Mouse (Mus musculus) thymus, adult 2 months (tissue): ENCODE measurements around the gene Lyrm2. TPM values are rescaled to one million over a fixed set of nuclear protein-coding genes. Genes with fewer than 3 reads are reported as not detected.

Source experiments
- DNase-seq: peaks from one replicate; pipeline ENCODE4 v3.0.0; 2021
- H3K27ac ChIP-seq: fragments of 200-500 bp; 2 replicates; pipeline ENCODE4 v1.5.1; 2012; ENCODE audit warnings: low read length, control low read depth; ENCODE audit not compliant: control insufficient read depth, insufficient read depth
- H3K27me3 ChIP-seq: fragments of 200-500 bp; 2 replicates; pipeline ENCODE4 v1.6.1; 2012; ENCODE audit warnings: mild to moderate bottlenecking, low read length, moderate library complexity, mixed read lengths; ENCODE audit not compliant: control insufficient read depth, insufficient read depth
- H3K36me3 ChIP-seq: fragments of 200-500 bp; 2 replicates; pipeline ENCODE4 v1.6.1; 2012; ENCODE audit warnings: mild to moderate bottlenecking, low read length, moderate library complexity; ENCODE audit not compliant: control insufficient read depth, insufficient read depth
- H3K4me1 ChIP-seq: fragments of 200-500 bp; replicated peaks from 2 replicates; pipeline ENCODE4 v1.6.1; 2012; ENCODE audit warnings: low read length; ENCODE audit not compliant: control insufficient read depth, insufficient read depth
- H3K4me3 ChIP-seq: fragments of 200-500 bp; 2 replicates; pipeline ENCODE4 v1.5.1; 2012; ENCODE audit warnings: mild to moderate bottlenecking, low read length, control low read depth, moderate library complexity; ENCODE audit not compliant: control insufficient read depth, insufficient read depth
- CTCF ChIP-seq: fragments of 200-500 bp; IDR thresholded peaks from 2 replicates; pipeline ENCODE4 v1.5.1; 2012; ENCODE audit warnings: mild to moderate bottlenecking, control low read depth, low read length, moderate library complexity, borderline replicate concordance; ENCODE audit not compliant: control insufficient read depth, poor library complexity, insufficient read depth; ENCODE audit errors: extremely low read depth
- POLR2A ChIP-seq: fragments of 200-500 bp; IDR thresholded peaks from 2 replicates; pipeline ENCODE4 v1.6.1; 2012; ENCODE audit warnings: mild to moderate bottlenecking, low read length, control low read depth, moderate library complexity; ENCODE audit not compliant: control insufficient read depth, poor library complexity, insufficient read depth; ENCODE audit errors: extremely low read depth
- WGBS: fragments of 180-500 bp; shearing (Covaris S2); methylation state at CpG from one replicate; pipeline ENCODE4 v1.1.7; 2018; 5-methylcytosine and 5-hydroxymethylcytosine counted together
- polyA plus RNA-seq: library from polyadenylated mRNA; depleted of rRNA; stranded (reverse); fragments of >200 nt; gene quantifications from 2 replicates; pipeline ENCODE4 v1.2.3, GENCODE M21; 2012

The Lyrm2 gene
- polyA plus RNA-seq, 1 experiment, result 11.6 TPM

- no peak for TF ChIP-seq POLR2A
- no peak for TF ChIP-seq CTCF
- H3K27me3 ChIP-seq, result no peaks in the 10 kb centered on the region
- no peaks in the 10 kb centered on the region for H3K4me1 ChIP-seq
- WGBS, result 96% methylated on average over 1 of the region's 1 CpGs
- H3K4me3 ChIP-seq, result no peak overlapping the region
- H3K27ac ChIP-seq, result no peak overlapping the region
- H3K36me3 ChIP-seq, result no peaks in the 10 kb centered on the region
- DNase-seq, result no peak
Observed at GRCm38 (mm10) chr4:32787110-32787509, 12.9 kb upstream of the Lyrm2 start.

GRCm38 (mm10) chr4:32789020-32789419 is 11.0 kb upstream of the Lyrm2 start:
- Histone ChIP-seq H3K27me3 (no peaks in the 10 kb centered on the region), H3K4me3 (no peak overlapping the region), H3K36me3 (no peaks in the 10 kb centered on the region), H3K27ac (no peak overlapping the region), H3K4me1 (no peaks in the 10 kb centered on the region)
- DNase-seq, result no peak
- TF ChIP-seq POLR2A (no peak), CTCF (no peak)
- 91% methylated on average over 4 of the region's 4 CpGs for WGBS

DNA sequence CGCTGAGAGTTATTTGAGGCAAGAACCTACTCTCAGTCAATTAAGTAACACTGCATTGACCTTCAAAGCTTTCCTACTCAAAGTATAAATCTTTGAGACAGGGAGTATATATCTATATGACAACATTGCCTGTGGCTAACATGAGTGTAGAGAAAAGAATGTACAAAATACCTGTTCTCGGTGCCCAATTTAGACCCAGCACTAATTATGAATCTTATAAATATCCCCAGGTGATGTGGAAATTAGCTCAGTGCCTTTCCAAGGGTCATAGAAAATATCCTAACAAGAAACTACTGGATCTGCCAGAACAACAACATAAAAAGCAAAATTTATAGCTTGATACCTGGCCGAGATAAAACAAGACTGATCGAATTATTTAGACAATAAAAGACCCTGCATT is 1.1 kb upstream of the Lyrm2 start:
- TF ChIP-seq POLR2A (no peak), CTCF (no peak)
- Histone ChIP-seq H3K27ac (no peak overlapping the region), H3K4me3 (no peak overlapping the region), H3K36me3 (no peaks in the 10 kb centered on the region), H3K27me3 (no peaks in the 10 kb centered on the region), H3K4me1 (peaks cover 6% of the 10 kb centered on the region)
- no peak for DNase-seq
- WGBS, result 96% methylated on average over 4 of the region's 4 CpGs

DNA sequence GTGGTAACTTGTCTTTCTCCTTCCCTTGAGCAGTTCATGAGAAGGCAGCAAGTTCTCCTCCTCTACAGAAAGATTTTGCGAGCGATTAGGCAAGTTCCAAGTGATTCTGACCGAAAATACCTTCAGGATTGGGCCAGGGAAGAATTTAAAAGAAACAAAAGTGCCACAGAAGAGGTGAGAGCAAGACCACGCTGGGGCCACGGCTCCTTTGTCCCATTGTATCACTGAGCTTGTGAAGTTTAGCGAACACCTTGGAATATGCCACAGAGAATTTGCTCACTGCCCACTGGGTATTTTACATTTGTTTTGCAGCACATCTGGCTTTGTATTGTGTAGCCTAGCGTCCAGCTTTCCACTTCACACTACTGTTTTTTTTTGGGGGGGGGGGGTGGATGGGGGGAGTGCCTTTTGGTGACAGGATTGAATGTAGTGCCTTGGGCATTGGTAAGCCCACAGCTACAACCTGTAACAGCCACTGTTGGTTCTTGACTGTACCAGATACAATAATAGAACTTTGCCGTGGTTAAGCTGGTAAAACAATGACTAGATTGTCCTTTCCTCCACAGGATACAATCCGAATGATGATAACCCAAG is 621 bp downstream of the Lyrm2 start:
- no peak for TF ChIP-seq CTCF
- TF ChIP-seq POLR2A, result no peak
- 14% methylated on average over 9 of the region's 9 CpGs for WGBS
- Histone ChIP-seq H3K4me3 (peak overlapping the region; percentile 94), H3K27ac (peak overlapping the region; percentile 56), H3K27me3 (no peaks in the 10 kb centered on the region), H3K4me1 (peaks cover 6% of the 10 kb centered on the region), H3K36me3 (no peaks in the 10 kb centered on the region)
- DNase-seq, result no peak

- 89% methylated on average over 5 of the region's 5 CpGs for WGBS
- no peak overlapping the region for H3K4me3 ChIP-seq
Observed at GRCm38 (mm10) chr4:32817478-32817877, 17.4 kb downstream of the Lyrm2 start.

DNA sequence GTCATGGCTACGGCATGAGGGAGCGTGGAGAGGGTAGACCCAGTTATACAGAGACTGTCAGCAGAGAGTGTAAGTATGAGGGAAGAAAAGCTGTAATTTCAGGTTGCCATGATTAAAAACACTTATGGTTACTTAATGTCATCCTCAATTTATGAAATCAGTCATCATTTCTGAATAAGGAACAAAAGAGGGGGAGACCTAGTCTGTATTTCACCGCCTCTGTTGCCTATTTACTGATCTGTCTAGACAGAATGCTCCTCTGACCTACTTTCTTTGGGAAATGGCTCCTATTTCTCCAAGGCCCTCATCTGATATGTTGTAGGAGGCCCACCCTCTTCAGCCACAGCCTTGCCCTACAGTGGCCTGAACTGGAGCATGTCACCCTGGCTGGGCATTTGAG is 20.6 kb downstream of the Lyrm2 start:
- Histone ChIP-seq H3K36me3 (no peaks in the 10 kb centered on the region), H3K4me3 (no peak overlapping the region), H3K4me1 (no peaks in the 10 kb centered on the region), H3K27ac (no peak overlapping the region), H3K27me3 (no peaks in the 10 kb centered on the region)
- WGBS, result 98% methylated on average over 3 of the region's 3 CpGs
- TF ChIP-seq CTCF, result no peak
- TF ChIP-seq POLR2A, result no peak
- DNase-seq, result no peak

More at GRCm38 (mm10) chr4:32817478-32817877, 17.4 kb downstream of the Lyrm2 start:
- Histone ChIP-seq H3K4me1 (no peaks in the 10 kb centered on the region), H3K36me3 (no peaks in the 10 kb centered on the region), H3K27ac (no peak overlapping the region), H3K27me3 (no peaks in the 10 kb centered on the region)
- TF ChIP-seq CTCF, result no peak
- TF ChIP-seq POLR2A, result no peak
- no peak for DNase-seq

DNA sequence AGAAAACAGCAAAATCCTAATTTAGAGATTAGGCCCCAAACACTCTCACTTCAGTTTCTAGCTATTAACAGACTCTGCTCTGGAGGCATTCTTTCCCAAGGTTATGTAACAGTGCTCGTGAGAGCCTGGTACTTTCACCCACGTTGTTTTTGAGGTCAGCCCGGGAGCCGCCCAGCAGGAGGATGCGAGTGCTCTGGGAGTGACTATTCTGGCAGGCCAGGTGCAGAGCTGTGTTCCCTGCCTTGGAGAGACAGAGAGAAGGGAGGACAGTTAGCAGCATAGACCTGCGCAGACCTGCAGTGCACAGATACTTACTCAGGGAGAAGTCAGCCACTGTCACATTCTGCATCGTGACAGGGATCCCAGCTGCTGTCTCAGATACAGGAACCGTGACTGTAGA is 24.2 kb downstream of the Lyrm2 start:
- DNase-seq, result no peak
- no peak overlapping the region for H3K27ac ChIP-seq
- no peaks in the 10 kb centered on the region for H3K4me1 ChIP-seq
- H3K4me3 ChIP-seq, result no peak overlapping the region
- no peak for TF ChIP-seq POLR2A
- TF ChIP-seq CTCF, result no peak
- H3K36me3 ChIP-seq, result no peaks in the 10 kb centered on the region
- 81% methylated on average over 8 of the region's 8 CpGs for WGBS
- H3K27me3 ChIP-seq, result no peaks in the 10 kb centered on the region
